Mouse (Mus musculus) activated CD4-positive, CD25-positive, alpha-beta regulatory T cell (primary cell): ENCODE results near the gene Grem2. TPM values are rescaled to one million over a fixed set of nuclear protein-coding genes. Genes with fewer than 3 reads are reported as not detected.

Experiments
- polyA plus RNA-seq, 2 experiments: library from polyadenylated mRNA; unstranded; fragments of 100-300 nt; shearing (Covaris generic); gene quantifications; one replicate each; pipeline ENCODE4 v1.2.1; 2017

Gene Grem2
- not detected for polyA plus RNA-seq

DNA sequence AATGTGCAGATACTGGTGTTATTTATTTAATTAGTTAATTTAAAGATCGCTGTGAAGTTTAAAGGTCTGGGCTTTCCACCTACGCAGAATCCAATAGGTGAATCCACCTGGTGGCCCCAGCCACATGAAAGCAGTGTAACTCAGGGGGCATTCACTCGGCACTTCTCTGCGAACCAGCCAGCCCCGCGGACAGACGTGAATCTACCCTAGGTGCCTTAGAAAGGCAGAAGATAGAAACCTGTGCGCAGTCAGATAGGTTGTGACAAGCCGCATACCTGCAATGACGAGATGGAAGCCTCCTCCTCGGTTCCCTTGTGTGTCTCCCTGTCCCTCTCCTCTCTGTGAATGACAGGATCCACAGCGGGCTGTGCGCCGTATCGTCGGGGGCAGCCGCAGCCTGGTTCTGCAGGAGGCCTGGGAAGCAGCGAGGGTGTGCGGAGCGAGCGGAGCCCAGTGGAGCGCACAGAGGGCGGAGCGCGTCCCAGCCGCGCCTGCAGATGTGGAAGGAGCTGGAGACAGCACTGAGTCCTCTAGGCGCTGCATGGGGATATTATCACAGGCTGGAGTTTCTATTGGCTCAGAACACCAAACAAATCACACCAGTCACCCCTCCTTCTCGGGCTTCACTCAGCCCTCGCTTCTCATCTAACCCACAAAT, at the start of gene Grem2:
Gene Grem2, minus strand, starts transcription at position 522 of the 658 bp plus-strand sequence.

